Mouse (Mus musculus) heart, embryonic 13.5 days (tissue): ENCODE results near the gene Slc35b3. TPM values are rescaled to one million over a fixed set of nuclear protein-coding genes. Genes with fewer than 3 reads are reported as not detected.

ENCODE experiments used
- ATAC-seq: fragments of 200-750 bp; cut with Nextera tagmentation; 2 replicates; pipeline ENCODE4 v1.8.0; 2017; ENCODE audit warnings: moderate TSS enrichment; ENCODE audit not compliant: insufficient number of reproducible peaks, low FRiP score, low TSS enrichment; ENCODE audit errors: extremely low read depth
- H3K27ac ChIP-seq: fragments of 300-500 bp; sonication (generic); replicated peaks from 2 replicates; pipeline ENCODE4 v1.5.1; 2015; ENCODE audit warnings: moderate library complexity, mild to moderate bottlenecking, inconsistent platforms
- H3K27me3 ChIP-seq: fragments of 300-500 bp; sonication (generic); replicated peaks from 2 replicates; pipeline ENCODE4 v1.6.1; 2015; ENCODE audit warnings: mild to moderate bottlenecking, inconsistent platforms
- H3K36me3 ChIP-seq: fragments of 300-500 bp; sonication (generic); 2 replicates; pipeline ENCODE4 v1.6.1; 2015; ENCODE audit warnings: mild to moderate bottlenecking, inconsistent platforms
- H3K4me1 ChIP-seq: fragments of 300-500 bp; sonication (generic); 2 replicates; pipeline ENCODE4 v1.6.1; 2015; ENCODE audit warnings: inconsistent platforms
- H3K4me2 ChIP-seq: fragments of 300-500 bp; sonication (generic); 2 replicates; pipeline ENCODE4 v1.6.1; 2015; ENCODE audit warnings: inconsistent platforms, mild to moderate bottlenecking, moderate library complexity
- H3K4me3 ChIP-seq: fragments of 300-500 bp; sonication (generic); 2 replicates; pipeline ENCODE4 v1.5.1; 2015; ENCODE audit warnings: moderate library complexity, mild to moderate bottlenecking, inconsistent platforms
- H3K9ac ChIP-seq: fragments of 300-500 bp; sonication (generic); 2 replicates; pipeline ENCODE4 v1.6.1; 2015; ENCODE audit warnings: inconsistent platforms, mild to moderate bottlenecking, moderate library complexity
- H3K9me3 ChIP-seq: fragments of 300-500 bp; sonication (generic); 2 replicates; pipeline ENCODE4 v1.6.1; 2016; ENCODE audit warnings: inconsistent platforms
- WGBS: fragments of 180-500 bp; shearing (Covaris S2); methylation state at CpG from one replicate; pipeline ENCODE4 v1.1.7; 2015; ENCODE audit warnings: mixed read lengths; 5-methylcytosine and 5-hydroxymethylcytosine counted together
- polyA plus RNA-seq: library from polyadenylated mRNA; unstranded; fragments of >200 nt; fragmentation: Nextera tagmentation; extraction: Ambion mirVana; gene quantifications from 2 replicates; pipeline ENCODE4 v1.2.1, GENCODE M21; 2015

Gene Slc35b3
- polyA plus RNA-seq, 1 experiment from 2014 or later: 20.4 TPM

- no peaks in the 10 kb centered on the region for H3K27me3 ChIP-seq
- peaks cover 86% of the 10 kb centered on the region for H3K36me3 ChIP-seq
- no peaks in the 10 kb centered on the region for H3K4me1 ChIP-seq
- ATAC-seq: no peak
- no peak overlapping the region for H3K4me3 ChIP-seq
- no peak overlapping the region for H3K27ac ChIP-seq
- no peak overlapping the region for H3K9ac ChIP-seq
- H3K4me2 ChIP-seq: no peak overlapping the region
- WGBS: 73% methylated on average over 10 of the region's 10 CpGs
- no peaks in the 10 kb centered on the region for H3K9me3 ChIP-seq
These were observed 23.7 kb downstream of the Slc35b3 start for GRCm38 (mm10) chr13:38936860-38937471.

GRCm38 (mm10) chr13:38935856-38936446, 24.7 kb downstream of the Slc35b3 start:
- no peak overlapping the region for H3K4me2 ChIP-seq
- no peak overlapping the region for H3K27ac ChIP-seq
- 85% methylated on average over 10 of the region's 10 CpGs for WGBS
- H3K4me3 ChIP-seq: no peak overlapping the region
- no peaks in the 10 kb centered on the region for H3K27me3 ChIP-seq
- ATAC-seq: no peak
- H3K4me1 ChIP-seq: no peaks in the 10 kb centered on the region
- no peak overlapping the region for H3K9ac ChIP-seq
- peaks cover 83% of the 10 kb centered on the region for H3K36me3 ChIP-seq
- H3K9me3 ChIP-seq: no peaks in the 10 kb centered on the region

GRCm38 (mm10) chr13:38929843-38930578, 30.7 kb downstream of the Slc35b3 start:
- Histone ChIP-seq H3K4me1 (no peaks in the 10 kb centered on the region), H3K27ac (no peak overlapping the region), H3K36me3 (peaks cover 47% of the 10 kb centered on the region), H3K9me3 (no peaks in the 10 kb centered on the region), H3K4me2 (no peak overlapping the region), H3K9ac (no peak overlapping the region), H3K27me3 (no peaks in the 10 kb centered on the region), H3K4me3 (no peak overlapping the region)
- no peak for ATAC-seq
- WGBS: 82% methylated on average over 15 of the region's 15 CpGs

GRCm38 (mm10) chr13:38922676-38923075, 38.0 kb downstream of the Slc35b3 start:
- Histone ChIP-seq H3K4me2 (no peak overlapping the region), H3K9me3 (no peaks in the 10 kb centered on the region), H3K27ac (no peak overlapping the region), H3K4me1 (no peaks in the 10 kb centered on the region), H3K36me3 (peaks cover 4% of the 10 kb centered on the region; the same call in 1 of the 2 replicates), H3K9ac (no peak overlapping the region), H3K27me3 (no peaks in the 10 kb centered on the region), H3K4me3 (no peak overlapping the region)
- 51% methylated on average over 3 of the region's 3 CpGs for WGBS
- ATAC-seq: no peak

- Histone ChIP-seq H3K9me3 (no peaks in the 10 kb centered on the region), H3K4me2 (no peak overlapping the region), H3K9ac (no peak overlapping the region), H3K27ac (no peak overlapping the region), H3K36me3 (no peaks in the 10 kb centered on the region), H3K27me3 (no peaks in the 10 kb centered on the region), H3K4me1 (no peaks in the 10 kb centered on the region), H3K4me3 (no peak overlapping the region)
- WGBS: 61% methylated on average over 1 of the region's 1 CpGs
- ATAC-seq: no peak
These were observed 39.4 kb downstream of the Slc35b3 start for GRCm38 (mm10) chr13:38921306-38921705.

GRCm38 (mm10) chr13:38918188-38918885, 42.3 kb downstream of the Slc35b3 start:
- no peak overlapping the region for H3K9ac ChIP-seq
- H3K36me3 ChIP-seq: no peaks in the 10 kb centered on the region
- WGBS: 70% methylated on average over 9 of the region's 9 CpGs
- ATAC-seq: no peak
- no peak overlapping the region for H3K27ac ChIP-seq
- no peak overlapping the region for H3K4me2 ChIP-seq
- H3K4me3 ChIP-seq: no peak overlapping the region
- no peaks in the 10 kb centered on the region for H3K4me1 ChIP-seq
- H3K9me3 ChIP-seq: no peaks in the 10 kb centered on the region
- no peaks in the 10 kb centered on the region for H3K27me3 ChIP-seq

GRCm38 (mm10) chr13:38917556-38917955, 43.1 kb downstream of the Slc35b3 start:
- no peaks in the 10 kb centered on the region for H3K4me1 ChIP-seq
- no peak overlapping the region for H3K27ac ChIP-seq
- ATAC-seq: no peak
- WGBS: 74% methylated on average over 5 of the region's 5 CpGs
- no peaks in the 10 kb centered on the region for H3K9me3 ChIP-seq
- no peaks in the 10 kb centered on the region for H3K36me3 ChIP-seq
- H3K4me3 ChIP-seq: no peak overlapping the region
- H3K27me3 ChIP-seq: no peaks in the 10 kb centered on the region
- H3K4me2 ChIP-seq: no peak overlapping the region
- H3K9ac ChIP-seq: no peak overlapping the region

- Histone ChIP-seq H3K4me3 (no peak overlapping the region), H3K4me2 (no peak overlapping the region), H3K9me3 (no peaks in the 10 kb centered on the region), H3K36me3 (no peaks in the 10 kb centered on the region), H3K27ac (no peak overlapping the region), H3K9ac (no peak overlapping the region), H3K4me1 (no peaks in the 10 kb centered on the region), H3K27me3 (no peaks in the 10 kb centered on the region)
- ATAC-seq: no peak
- 81% methylated on average over 6 of the region's 6 CpGs for WGBS
These were observed 45.9 kb downstream of the Slc35b3 start for GRCm38 (mm10) chr13:38914771-38915170.

- no peaks in the 10 kb centered on the region for H3K27me3 ChIP-seq
- no peaks in the 10 kb centered on the region for H3K4me1 ChIP-seq
- no peak overlapping the region for H3K27ac ChIP-seq
- no peak for ATAC-seq
- 60% methylated on average over 3 of the region's 3 CpGs for WGBS
- H3K36me3 ChIP-seq: no peaks in the 10 kb centered on the region
- H3K9ac ChIP-seq: no peak overlapping the region
- no peak overlapping the region for H3K4me3 ChIP-seq
- no peaks in the 10 kb centered on the region for H3K9me3 ChIP-seq
- no peak overlapping the region for H3K4me2 ChIP-seq
These were observed 68.3 kb downstream of the Slc35b3 start for GRCm38 (mm10) chr13:38892364-38892763.
